Mouse (Mus musculus) cerebellum, adult (tissue): Measurements from ENCODE around the gene Gm45062.

Source experiments
- ATAC-seq: cut with Nextera tagmentation; 2 replicates; pipeline ENCODE4 v1.9.2; 2017; ENCODE audit warnings: mild to moderate bottlenecking, moderate library complexity, mixed read lengths; ENCODE audit not compliant: insufficient number of reproducible peaks, low FRiP score, low TSS enrichment

Gm45062 gene

GRCm38 (mm10) chr6:8259004-8259666 is at the start of gene Gm45062, which contains the start of the genes Rpa3 and Umad1:
TSS of gene Gm45062 (plus strand) at chr6:8259450.
TSS of gene Rpa3 (minus strand) at chr6:8259173.
TSS of gene Umad1 (plus strand) at chr6:8259288.
- ATAC-seq, result peak; percentile 99

GRCm38 (mm10) chr6:8209866-8210186 is 49.4 kb upstream of the Gm45062 start:
- no peak for ATAC-seq

DNA sequence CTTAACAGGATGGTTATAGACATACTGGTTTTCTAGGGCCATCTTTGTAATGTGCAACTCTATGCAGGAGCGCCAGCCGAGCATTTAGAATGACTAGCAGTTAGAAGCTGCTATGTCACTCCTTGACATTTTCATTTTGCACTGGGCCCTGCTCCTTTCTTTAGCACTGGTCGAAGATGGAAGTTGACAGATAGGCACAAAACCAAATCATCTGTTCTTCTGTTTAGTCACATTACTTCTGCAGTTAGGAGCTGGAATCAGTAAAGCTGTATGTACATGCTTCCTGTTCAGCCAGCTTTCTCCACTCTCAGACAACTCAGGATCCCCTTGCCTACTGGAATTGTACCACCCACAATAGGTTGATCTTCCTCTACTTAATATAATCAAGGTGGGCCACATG is 48.6 kb upstream of the Gm45062 start:
- ATAC-seq, result no peak

DNA sequence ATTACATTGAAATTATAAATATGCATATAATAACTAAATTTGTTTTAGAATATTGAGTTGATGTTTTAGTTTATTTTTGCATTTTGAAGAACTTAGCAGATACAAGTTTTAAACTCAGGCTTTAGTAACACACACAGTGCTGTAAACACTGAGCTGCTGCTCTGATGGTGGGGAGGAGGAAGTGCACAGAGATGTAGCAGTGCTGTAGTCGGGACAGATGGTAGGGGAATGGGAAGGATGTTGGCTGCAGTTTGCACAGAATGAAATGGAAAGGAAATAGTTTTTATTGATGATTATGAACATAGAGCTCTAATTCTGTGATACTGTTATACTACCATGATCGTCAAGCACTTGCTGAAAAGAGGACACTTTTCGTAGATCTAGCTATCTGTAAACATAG is 32.2 kb upstream of the Gm45062 start:
- no peak for ATAC-seq

- no peak for ATAC-seq
Measured at GRCm38 (mm10) chr6:8228596-8228995, 30.7 kb upstream of the Gm45062 start.

GRCm38 (mm10) chr6:8258316-8258715 is 934 bp upstream of the Gm45062 start:
- peak; percentile 1; the same call in 1 of the 2 replicates for ATAC-seq

DNA sequence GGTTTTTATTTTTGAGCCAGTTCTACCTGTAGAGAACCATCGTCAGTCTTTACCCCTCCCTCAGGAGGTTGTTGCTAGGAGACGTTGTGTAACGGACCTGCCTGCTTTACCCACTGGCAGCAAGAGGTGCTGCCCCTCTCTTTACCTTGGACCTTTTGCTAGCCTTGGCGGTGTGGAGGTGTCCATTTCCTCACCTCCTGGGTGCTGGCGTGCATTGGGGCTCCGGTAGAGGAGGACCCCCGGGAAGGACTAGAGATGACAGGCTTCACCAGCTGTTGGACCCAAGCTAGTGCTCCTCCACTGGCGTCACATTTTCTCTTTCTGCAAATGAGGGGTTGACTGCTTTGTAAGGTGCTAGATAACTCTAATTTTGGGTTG is 406 bp downstream of the Gm45062 start:
- no peak; the same call in 1 of the 2 replicates for ATAC-seq

DNA sequence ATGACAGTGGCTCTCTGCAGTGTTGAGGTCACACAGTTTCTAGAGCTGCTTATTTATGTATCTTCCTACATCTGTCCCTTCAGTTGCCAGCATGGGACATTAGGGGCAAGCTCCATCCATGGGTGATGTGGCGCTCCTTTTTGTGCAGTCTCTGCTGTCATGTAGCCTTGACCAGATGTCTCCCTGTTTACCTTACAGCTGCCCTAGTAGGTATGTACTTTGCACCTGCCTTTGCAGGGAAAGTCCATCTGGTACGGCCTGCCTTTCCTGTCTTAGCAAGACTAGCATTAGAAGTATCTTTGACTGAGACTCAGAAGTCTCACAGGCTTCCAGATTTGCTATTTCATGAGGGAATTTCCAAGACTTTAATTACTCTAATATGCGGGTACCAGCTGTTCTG is 11.8 kb downstream of the Gm45062 start:
- no peak for ATAC-seq

DNA sequence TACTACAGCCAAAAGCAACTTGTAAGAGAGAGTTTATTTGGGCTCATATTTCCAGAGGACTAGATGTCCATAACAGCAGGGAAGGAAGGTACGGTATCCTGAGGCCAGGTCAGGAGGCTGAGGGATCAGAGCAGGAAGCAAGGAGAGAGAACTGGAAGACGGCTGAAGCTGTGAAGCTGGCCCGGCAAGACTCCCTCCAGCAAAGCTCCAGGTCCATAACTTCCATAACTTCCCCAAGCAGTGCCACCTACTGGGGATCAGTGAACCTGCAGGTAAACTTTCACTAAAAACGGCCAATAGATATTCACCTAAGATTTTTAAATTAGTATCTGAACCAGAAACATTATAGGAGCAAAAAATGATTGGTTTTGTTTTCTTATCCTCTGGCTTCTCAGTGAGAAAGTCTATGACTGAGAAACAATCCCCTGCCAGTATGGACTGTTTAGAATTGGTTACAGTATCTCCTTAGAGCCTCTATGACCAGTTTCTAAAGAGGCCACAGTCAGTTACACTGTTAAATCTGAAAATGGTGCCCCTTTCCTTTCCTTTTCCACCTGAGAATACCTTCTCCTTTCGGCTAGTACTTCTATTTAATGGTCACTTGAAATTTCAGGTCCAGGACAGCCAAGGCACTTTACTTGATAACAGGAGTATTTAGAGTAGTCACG is 15.3 kb downstream of the Gm45062 start:
- peak; percentile 69 for ATAC-seq

DNA sequence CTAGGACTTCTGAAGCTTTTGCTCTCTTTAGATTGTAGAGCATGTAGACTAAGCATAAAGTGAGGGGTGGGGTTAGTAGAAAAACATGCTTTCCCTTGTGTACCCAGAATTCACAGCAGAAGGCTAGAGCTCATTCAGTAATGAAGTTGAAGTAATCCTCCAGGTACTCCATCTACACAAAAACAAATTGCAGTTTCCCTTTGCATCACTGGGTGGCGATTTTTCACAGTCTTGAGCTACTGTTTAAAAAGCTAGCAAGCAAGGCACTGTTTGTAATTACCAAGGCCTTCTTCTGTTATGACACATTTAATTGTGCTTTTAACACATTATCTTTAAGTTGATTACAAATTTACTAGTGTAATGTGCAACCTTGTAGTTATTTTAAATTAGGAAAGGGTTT is 15.8 kb downstream of the Gm45062 start:
- peak; percentile 87 for ATAC-seq

DNA sequence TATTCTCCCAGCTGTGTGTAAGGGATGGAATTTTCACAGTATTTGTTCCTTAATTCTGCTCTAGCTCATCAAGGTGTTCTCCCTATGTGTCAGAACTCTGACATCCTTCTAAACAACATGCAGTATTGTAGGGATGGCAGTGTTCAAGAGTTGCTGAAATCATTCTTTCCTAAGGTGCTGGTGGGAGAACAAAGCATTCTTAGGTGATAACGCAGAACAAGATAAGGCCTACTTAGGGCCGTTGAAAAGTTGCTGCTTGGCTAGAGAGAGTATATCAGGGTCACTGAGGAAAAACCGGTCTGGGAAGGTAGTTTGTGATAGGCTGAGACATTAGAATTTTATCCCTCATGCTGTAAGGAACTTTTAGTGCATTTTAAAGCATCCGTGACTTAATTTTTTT is 17.2 kb downstream of the Gm45062 start:
- ATAC-seq, result no peak

GRCm38 (mm10) chr6:8278426-8279002 is 19.3 kb downstream of the Gm45062 start:
- ATAC-seq, result no peak

DNA sequence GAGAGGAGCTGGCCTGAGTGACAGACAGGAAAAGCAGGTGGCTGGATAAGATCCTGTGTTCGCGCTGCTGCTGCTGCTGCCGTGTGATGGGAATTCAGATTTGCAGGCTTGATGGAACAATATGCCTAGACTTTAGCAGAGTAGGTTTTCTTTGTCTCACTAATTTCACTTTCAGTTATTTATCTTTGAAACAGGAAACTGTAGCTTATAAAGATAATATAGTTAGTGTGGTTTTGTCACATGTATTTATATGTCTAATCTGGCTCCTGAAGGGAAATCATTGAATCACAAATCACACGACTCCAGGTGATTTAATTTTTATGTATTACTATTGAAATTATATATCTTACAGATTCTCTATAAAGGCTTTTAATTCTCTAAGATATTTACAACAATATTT is 24.0 kb downstream of the Gm45062 start:
- ATAC-seq, result no peak

GRCm38 (mm10) chr6:8285401-8285960 is 26.2 kb downstream of the Gm45062 start:
- no peak for ATAC-seq

GRCm38 (mm10) chr6:8286146-8286545 is 26.9 kb downstream of the Gm45062 start:
- no peak for ATAC-seq

DNA sequence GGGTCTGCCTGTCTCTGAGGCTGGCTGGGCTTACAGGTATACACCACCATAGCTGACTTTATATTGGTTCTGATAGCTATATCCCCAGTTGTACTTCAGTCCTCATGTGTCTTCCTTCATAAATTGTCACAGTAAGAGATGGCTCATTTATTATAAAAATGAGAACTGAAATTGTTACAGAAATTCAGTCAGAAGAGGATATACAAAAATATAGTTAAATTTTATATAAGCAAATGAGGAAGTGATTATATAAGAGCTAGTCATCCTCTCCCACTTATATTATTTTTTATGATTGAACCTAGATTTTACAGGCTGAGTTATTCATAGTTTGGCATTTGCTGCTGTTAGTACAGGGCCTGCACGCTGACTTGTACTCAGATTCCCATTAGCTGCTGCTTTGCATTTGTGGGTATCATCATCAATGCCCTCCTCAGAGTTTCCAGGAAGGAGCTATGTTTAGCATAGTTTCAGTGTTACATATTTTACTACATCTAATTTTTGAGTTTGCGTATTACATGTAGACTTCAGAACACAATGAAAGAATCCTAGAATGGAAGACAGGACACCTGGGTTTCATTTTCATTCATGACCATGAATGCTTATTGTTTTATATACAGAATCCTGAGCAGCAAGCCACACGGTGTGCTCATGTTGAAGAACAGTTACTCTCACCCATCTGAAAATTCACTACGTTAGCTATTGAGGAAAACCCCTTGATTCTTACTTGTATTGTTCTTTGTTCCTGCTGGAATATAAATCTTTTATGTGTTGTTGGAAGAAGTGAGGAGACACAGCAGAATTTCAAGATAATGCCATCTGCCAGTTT is 29.7 kb downstream of the Gm45062 start:
- no peak for ATAC-seq

DNA sequence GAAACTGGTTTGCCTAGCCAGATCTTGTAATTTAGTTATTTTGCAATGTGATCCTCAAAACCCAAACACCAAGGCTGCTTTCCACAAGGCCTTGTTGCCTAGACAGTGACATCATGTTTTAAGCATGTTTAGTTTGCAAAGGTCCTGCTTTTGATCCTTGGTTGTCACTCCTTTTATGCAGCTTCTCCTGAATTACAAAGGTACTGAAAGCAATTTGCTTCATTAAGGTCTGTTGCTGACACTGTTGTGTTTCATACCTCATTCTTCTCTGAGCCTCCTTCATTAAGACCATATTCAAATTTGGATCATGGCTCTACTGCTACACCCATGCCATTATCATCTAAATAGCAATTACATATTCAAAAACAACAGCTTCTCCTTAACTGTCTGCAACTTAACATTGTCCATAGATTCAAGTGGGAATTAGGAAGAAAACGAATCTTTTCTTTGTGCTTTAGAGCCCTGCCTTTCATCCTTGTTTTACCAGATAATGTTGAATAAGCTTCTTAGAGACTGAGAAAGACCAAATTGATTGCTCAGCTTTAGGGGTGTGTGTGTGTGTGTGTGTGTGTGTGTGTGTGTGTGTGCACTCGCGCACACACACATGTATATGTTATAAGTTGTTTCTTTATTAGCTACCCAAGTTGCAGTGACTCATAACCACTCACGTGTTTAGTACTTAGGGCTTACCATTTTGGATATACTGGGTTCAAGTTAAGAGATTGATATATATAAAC is 35.0 kb downstream of the Gm45062 start:
- ATAC-seq, result no peak

- ATAC-seq, result no peak
Measured at GRCm38 (mm10) chr6:8299066-8299863, 40.0 kb downstream of the Gm45062 start.
